In genomic region chr8:56231930-56232329, GRCm38 (mm10) we compare ENCODE assay signal across 16 mouse cellular contexts.
A peak's percentile ranks its signal among the peaks of the same experiment; 100 is the strongest.
DNase-seq lines count a peak whose midpoint lies in the region; ATAC-seq and TF ChIP-seq lines count a peak whose summit lies in the region.
"Had no signal": no experiment of that assay in that cellular context is flagged by ENCODE, and none has a peak within 500 bp of the region (broad histone marks: within the 10 kb centered on the region; RNA-seq: fewer than 3 reads in every experiment).

No protein-coding gene starts in this region.

- no peak overlapping the region for H3K9ac ChIP-seq in liver, adult 2 months (ENCODE audit: low read depth, low read length)
- no peak overlapping the region for H3K9ac ChIP-seq in intestine, embryonic 16.5 days (ENCODE audit: low read depth, low read length)
- H3K9ac ChIP-seq: forebrain, embryonic 15.5 days; intestine, embryonic 15.5 days; neural tube, embryonic 12.5 days had no signal

- no peaks in the 10 kb centered on the region for H3K79me2 ChIP-seq in liver, adult 2 months (ENCODE audit: control insufficient read depth, insufficient read depth, low read length)

- H3K27me3 ChIP-seq in liver, adult 2 months (ENCODE audit: control insufficient read depth, insufficient read depth, low read length) = no peaks in the 10 kb centered on the region
- no peaks in the 10 kb centered on the region for H3K27me3 ChIP-seq in intestine, embryonic 16.5 days (replicated peaks; ENCODE audit: control insufficient read depth, insufficient read depth, low read length)
- H3K27me3 ChIP-seq: forebrain, embryonic 15.5 days; intestine, embryonic 15.5 days; neural tube, embryonic 12.5 days had no signal

- H3K4me2 ChIP-seq in intestine, embryonic 16.5 days (ENCODE audit: low read depth, low read length) = no peak overlapping the region
- H3K4me2 ChIP-seq: forebrain, embryonic 15.5 days; heart, embryonic 11.5 days; intestine, embryonic 15.5 days; neural tube, embryonic 12.5 days had no signal

- H3K9me3 ChIP-seq in intestine, embryonic 16.5 days (ENCODE audit: control insufficient read depth, low read length) = no peaks in the 10 kb centered on the region
- H3K9me3 ChIP-seq: forebrain, embryonic 15.5 days; intestine, embryonic 15.5 days; neural tube, embryonic 12.5 days had no signal

- TF ChIP-seq CTCF in liver, adult 2 months (IDR thresholded peaks at IDR 0.05; ENCODE audit: low read depth, low read length) = peak; percentile 30

- no peak for TF ChIP-seq POLR2A in liver, adult 2 months (IDR thresholded peaks at IDR 0.05; ENCODE audit: extremely low read depth, insufficient read depth, low read length)

- H3K36me3 ChIP-seq in liver, adult 2 months (ENCODE audit: control insufficient read depth, insufficient read depth, low read length) = no peaks in the 10 kb centered on the region
- no peaks in the 10 kb centered on the region for H3K36me3 ChIP-seq in intestine, embryonic 16.5 days (ENCODE audit: control insufficient read depth, insufficient read depth, low read length)
- H3K36me3 ChIP-seq: forebrain, embryonic 15.5 days; intestine, embryonic 15.5 days; neural tube, embryonic 12.5 days had no signal

- H3K4me1 ChIP-seq in liver, adult 2 months (ENCODE audit: control insufficient read depth, insufficient read depth, low read length) = peaks cover 22% of the 10 kb centered on the region
- H3K4me1 ChIP-seq in brown adipose tissue, adult 24 weeks (ENCODE audit: control insufficient read depth, insufficient read depth, insufficient read length, low read length) = no peaks in the 10 kb centered on the region
- H3K4me1 ChIP-seq in intestine, embryonic 16.5 days (ENCODE audit: control insufficient read depth, insufficient read depth, low read length) = no peaks in the 10 kb centered on the region
- H3K4me1 ChIP-seq: forebrain, embryonic 15.5 days; intestine, embryonic 15.5 days; neural tube, embryonic 12.5 days had no signal

- DNase-seq in adrenal gland, adult 8-10 months = peak; percentile 4
- DNase-seq in adrenal gland, postnatal 10 days = no peak
- peak; percentile 83 for DNase-seq in liver, adult 2 months (ENCODE audit: extremely low read depth, low read depth, low spot score)
- no peak for DNase-seq in liver
- DNase-seq in kidney, postnatal 36 days = peak; percentile 51 to 62
- DNase-seq: cerebellum, adult 11 months; gastrocnemius, postnatal 10 days; thymus, postnatal 4 days had no signal

- peak overlapping the region; percentile 97 for H3K27ac ChIP-seq in liver, adult 2 months (replicated peaks; ENCODE audit: insufficient read depth, low read depth, low read length)
- peak overlapping the region; percentile 47 for H3K27ac ChIP-seq in brown adipose tissue, adult 24 weeks (replicated peaks; ENCODE audit: low read depth, low read length)
- H3K27ac ChIP-seq in intestine, embryonic 16.5 days (ENCODE audit: low read length) = no peak overlapping the region
- H3K27ac ChIP-seq: forebrain, embryonic 15.5 days; macrophage; neural tube, embryonic 12.5 days had no signal

- WGBS in liver, adult 2 months = 21% methylated on average over 3 of the region's 3 CpGs
- 86% methylated on average over 3 of the region's 3 CpGs for WGBS in intestine, embryonic 16.5 days

- no peak overlapping the region for H3K4me3 ChIP-seq in liver, adult 2 months (ENCODE audit: insufficient read depth, low read depth, low read length)
- no peak overlapping the region for H3K4me3 ChIP-seq in brown adipose tissue, adult 24 weeks (ENCODE audit: insufficient read depth, low read depth, low read length)
- no peak overlapping the region for H3K4me3 ChIP-seq in intestine, embryonic 16.5 days (ENCODE audit: low read length)
- H3K4me3 ChIP-seq: forebrain, embryonic 15.5 days; intestine, embryonic 15.5 days; neural tube, embryonic 12.5 days had no signal

- ATAC-seq in frontal cortex, adult (ENCODE audit: low TSS enrichment) = no peak
- ATAC-seq in intestine, embryonic 16.5 days = no peak
- ATAC-seq: forebrain, embryonic 15.5 days had no signal

Comparison
In these comparisons a context has a peak if more than half of its experiments do, and no peak if none do; other contexts are left out.
1. DNase-seq: peak in adrenal gland, adult 8-10 months (single experiment), liver, adult 2 months (single experiment) and kidney, postnatal 36 days (2 of 2); none in adrenal gland, postnatal 10 days (single experiment) and liver (single experiment).